Mouse (Mus musculus): ENCODE measurements around the gene Csnk1g2.
"Not testable (repeated sequence)": the region's sequence is repeated elsewhere in the genome, so short reads cannot be mapped to it uniquely, and the experiment has no call there.

Csnk1g2 gene

GRCm38 (mm10) chr10:80623457-80624191 lies 986 bp downstream of the Csnk1g2 start:
- DNase-seq (ENCODE audit: inconsistent ontology term), result peak; percentile 78

GRCm38 (mm10) chr10:80625764-80626163 lies 3.1 kb downstream of the Csnk1g2 start:
- no peak for DNase-seq (ENCODE audit: inconsistent ontology term)

GRCm38 (mm10) chr10:80627685-80628084 lies 5.0 kb downstream of the Csnk1g2 start:
- no peak for DNase-seq (ENCODE audit: inconsistent ontology term)

DNA sequence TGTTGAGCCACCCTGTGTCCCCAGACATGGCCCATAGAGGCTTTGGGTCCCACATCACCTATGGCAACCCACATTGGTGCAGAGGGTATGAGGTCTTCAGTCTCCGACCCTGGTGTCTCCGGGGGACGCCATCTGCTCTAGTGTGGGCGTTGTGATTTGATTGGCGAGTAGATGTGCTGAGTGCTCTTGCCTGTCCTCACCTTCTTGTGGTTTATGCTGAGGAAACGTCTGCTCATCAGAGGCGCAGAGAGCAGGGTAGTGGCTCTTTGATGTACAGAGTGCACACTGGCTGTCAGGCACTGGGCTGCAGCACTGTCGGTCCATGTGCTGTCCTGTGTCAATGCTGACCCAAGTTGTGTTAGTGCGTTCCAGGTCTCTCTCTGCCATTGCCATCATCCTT lies 6.3 kb downstream of the Csnk1g2 start:
- DNase-seq (ENCODE audit: inconsistent ontology term), result no peak

- no peak for DNase-seq (ENCODE audit: inconsistent ontology term)
These were observed 12.7 kb downstream of the Csnk1g2 start for GRCm38 (mm10) chr10:80635345-80635744.

GRCm38 (mm10) chr10:80646936-80647335 lies 24.3 kb downstream of the Csnk1g2 start:
- DNase-seq (ENCODE audit: inconsistent ontology term), result no peak

DNA sequence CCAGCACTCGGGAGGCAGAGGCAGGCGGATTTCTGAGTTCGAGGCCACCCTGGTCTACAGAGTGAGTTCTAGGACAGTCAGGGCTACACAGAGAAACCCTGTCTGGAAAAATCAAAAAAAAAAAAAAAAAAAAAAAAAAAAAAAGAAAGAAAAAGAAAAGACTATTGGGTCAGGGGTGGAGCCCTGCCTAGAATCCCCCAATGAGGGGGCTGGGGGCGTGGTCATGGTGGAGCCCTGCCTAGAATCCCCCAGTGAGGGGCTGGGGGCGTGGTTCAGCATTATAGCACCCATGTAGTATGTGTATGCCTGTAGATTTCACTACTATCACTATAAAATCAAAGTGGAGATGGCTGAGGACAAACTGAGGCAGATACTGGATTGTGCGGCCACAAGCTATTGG lies 27.3 kb downstream of the Csnk1g2 start:
- DNase-seq (ENCODE audit: inconsistent ontology term), result not testable (repeated sequence)

DNA sequence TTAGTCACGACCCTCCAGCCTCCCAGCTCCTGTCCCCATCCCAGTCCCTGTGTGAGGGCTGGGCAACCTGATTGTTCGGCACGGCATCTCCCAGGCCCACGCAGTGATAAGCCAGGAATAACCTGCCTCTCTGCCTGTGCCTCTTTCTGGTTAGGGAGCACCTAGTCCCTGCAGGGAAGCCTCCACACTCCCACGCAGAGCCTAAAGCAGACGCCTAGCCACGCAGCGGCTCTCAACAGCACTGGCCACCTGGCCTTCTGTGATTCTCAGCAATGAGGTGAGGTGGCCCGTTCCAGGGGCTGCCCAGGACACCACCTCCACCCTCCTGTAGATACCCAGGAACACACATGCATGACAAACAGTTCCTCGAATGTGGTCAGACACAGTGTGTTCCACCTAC lies 27.8 kb downstream of the Csnk1g2 start:
- DNase-seq (ENCODE audit: inconsistent ontology term), result no peak

GRCm38 (mm10) chr10:80653156-80653720 lies 30.6 kb downstream of the Csnk1g2 start:
- DNase-seq (ENCODE audit: inconsistent ontology term), result peak; percentile 70

GRCm38 (mm10) chr10:80654866-80655265 lies 32.2 kb downstream of the Csnk1g2 start:
- DNase-seq (ENCODE audit: inconsistent ontology term), result no peak

GRCm38 (mm10) chr10:80655406-80656129 lies 32.9 kb downstream of the Csnk1g2 start:
- DNase-seq (ENCODE audit: inconsistent ontology term), result no peak

- DNase-seq (ENCODE audit: inconsistent ontology term), result peak; percentile 100
These were observed 33.7 kb downstream of the Csnk1g2 start for GRCm38 (mm10) chr10:80656130-80656862.

DNA sequence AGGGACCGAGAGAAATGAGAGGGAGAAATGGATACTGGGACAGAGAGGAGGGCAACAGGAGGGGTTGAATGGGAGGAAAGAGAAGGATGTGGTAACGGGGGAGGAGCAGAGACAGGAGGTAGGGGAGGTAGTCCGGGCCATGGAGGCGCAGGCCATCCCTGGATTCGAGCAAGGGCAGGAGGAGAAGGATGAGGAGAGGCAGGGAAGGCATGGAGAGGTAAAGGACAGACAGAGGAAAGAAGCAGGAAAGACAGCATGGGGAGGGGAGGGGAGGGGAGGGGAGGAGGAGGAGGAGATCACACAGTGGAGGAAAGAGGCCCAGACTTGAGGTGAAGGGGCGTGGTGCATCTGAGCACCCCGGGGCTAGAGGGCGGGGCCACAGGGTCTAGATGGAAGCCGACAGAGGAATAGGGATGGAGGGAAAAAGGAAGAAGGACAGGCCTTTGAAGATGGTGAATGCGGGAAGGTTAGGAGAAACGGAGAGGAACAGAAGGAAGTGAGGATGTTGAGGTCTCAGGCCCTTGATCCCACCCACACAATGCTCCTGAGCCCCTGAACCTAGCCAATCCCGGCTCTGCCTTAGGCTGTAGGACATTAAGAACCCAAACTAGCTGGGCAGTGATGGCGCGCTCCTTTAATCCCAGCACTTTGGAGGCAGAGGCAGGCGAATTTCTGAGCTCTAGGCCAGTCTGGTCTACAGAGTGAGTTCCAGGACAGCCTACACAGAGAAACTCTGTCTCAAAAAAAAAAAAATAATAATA lies 34.4 kb downstream of the Csnk1g2 start, which contains the start of gene Btbd2:
Btbd2 (minus strand) TSS at position 209 of the 761 bp plus-strand sequence.
- DNase-seq (ENCODE audit: inconsistent ontology term), result no peak

GRCm38 (mm10) chr10:80658194-80658840 lies 35.7 kb downstream of the Csnk1g2 start:
- no peak for DNase-seq (ENCODE audit: inconsistent ontology term)

GRCm38 (mm10) chr10:80658841-80659202 lies 36.2 kb downstream of the Csnk1g2 start:
- no peak for DNase-seq (ENCODE audit: inconsistent ontology term)

- no peak for DNase-seq (ENCODE audit: inconsistent ontology term)
These were observed 36.6 kb downstream of the Csnk1g2 start for GRCm38 (mm10) chr10:80659213-80659612.

DNA sequence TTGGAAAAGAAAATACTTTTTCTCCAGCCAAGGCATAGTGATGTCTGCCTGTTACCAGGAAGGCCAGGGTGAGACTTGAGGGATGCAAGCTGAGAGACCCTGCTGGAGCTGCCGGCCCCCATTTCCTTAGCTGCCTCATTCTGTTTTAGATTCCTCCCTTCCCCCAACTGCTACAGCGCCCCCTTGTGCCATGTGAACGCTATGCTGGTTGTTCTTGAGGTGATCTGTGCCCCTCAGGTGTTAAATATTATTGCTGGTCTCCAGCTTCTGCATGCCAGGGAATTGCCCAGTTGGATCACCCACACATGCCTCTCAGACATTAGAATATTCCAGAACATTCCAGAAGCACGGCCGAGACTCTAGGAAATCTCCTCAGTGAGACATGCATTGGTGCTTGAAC lies 38.5 kb downstream of the Csnk1g2 start:
- DNase-seq (ENCODE audit: inconsistent ontology term), result no peak

- no peak for DNase-seq (ENCODE audit: inconsistent ontology term)
These were observed 41.0 kb downstream of the Csnk1g2 start for GRCm38 (mm10) chr10:80663485-80664196.

DNA sequence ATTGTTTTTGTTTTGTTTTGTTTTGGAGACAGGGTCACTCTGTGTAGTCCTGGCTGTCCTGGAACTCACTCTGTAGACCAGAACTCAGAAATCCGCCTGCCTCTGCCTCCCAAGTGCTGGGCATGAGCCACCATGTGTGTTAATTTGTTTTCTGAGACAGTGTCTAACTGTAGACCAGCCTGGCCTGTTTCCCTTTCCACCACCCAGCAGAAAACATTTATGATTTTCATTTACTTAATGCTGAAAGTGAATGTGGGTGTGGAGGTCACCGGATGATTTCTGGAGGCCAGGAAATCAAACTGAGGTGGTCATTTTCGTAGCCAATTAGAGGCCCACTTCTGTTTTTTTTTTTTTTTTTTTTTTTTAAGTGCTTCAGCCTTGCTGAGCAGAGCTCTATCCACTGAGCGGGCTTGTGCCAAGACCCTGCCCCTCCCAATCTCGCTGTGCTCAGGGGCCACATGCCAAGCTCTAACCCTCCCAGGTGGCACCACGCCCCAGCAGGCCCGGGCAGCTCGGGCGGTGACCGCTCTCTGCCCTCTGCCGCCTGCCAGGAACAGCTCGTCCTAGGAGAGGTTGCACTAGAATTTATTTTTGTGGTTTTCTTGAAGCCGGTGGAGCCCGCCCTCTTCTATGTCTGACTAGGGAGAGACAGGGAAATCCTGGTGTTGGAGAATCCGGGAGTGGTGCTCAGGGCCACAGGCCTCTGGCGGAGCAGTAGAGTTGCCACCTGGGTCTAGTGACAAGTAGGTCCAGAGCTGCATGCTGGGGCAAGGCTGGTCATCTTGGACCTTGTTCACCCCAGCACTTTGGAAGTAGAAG lies 41.8 kb downstream of the Csnk1g2 start:
- peak; percentile 87 for DNase-seq (ENCODE audit: inconsistent ontology term)
